Mouse (Mus musculus) cortical plate, adult 2 months (tissue): Measurements from ENCODE around the gene Cdc37l1. TPM values are rescaled to one million over a fixed set of nuclear protein-coding genes. Genes with fewer than 3 reads are reported as not detected.

ENCODE experiments used
- H3K27ac ChIP-seq: fragments of 200-500 bp; 2 replicates; pipeline ENCODE4 v1.5.1; 2012; ENCODE audit warnings: low read length, control low read depth, inconsistent platforms; ENCODE audit not compliant: insufficient read depth
- H3K4me1 ChIP-seq: fragments of 200-500 bp; 2 replicates; pipeline ENCODE4 v1.6.1; 2011; ENCODE audit warnings: low read length; ENCODE audit not compliant: control insufficient read depth, insufficient read depth
- H3K4me3 ChIP-seq: fragments of 200-500 bp; 2 replicates; pipeline ENCODE4 v1.5.1; 2011; ENCODE audit warnings: mild to moderate bottlenecking, low read length, control low read depth; ENCODE audit not compliant: insufficient read depth
- CTCF ChIP-seq: fragments of 200-500 bp; IDR thresholded peaks from 2 replicates; pipeline ENCODE4 v1.5.1; 2011; ENCODE audit warnings: mild to moderate bottlenecking, control low read depth, low read length; ENCODE audit not compliant: insufficient read depth; ENCODE audit errors: extremely low read depth
- POLR2A ChIP-seq: fragments of 200-500 bp; IDR thresholded peaks from 2 replicates; pipeline ENCODE4 v1.6.1; 2011; ENCODE audit warnings: mild to moderate bottlenecking, low read length, control low read depth; ENCODE audit not compliant: insufficient read depth; ENCODE audit errors: extremely low read depth
- polyA plus RNA-seq: library from polyadenylated mRNA; depleted of rRNA; stranded (reverse); fragments of >200 nt; gene quantifications from 2 replicates; pipeline ENCODE4 v1.2.3, GENCODE M21; 2012; rRNA removed

The Cdc37l1 gene
- 68.7 and 71.2 TPM in 2 replicates for polyA plus RNA-seq

GRCm38 (mm10) chr19:28990194-28990589 lies at the start of gene Cdc37l1:
Cdc37l1 (plus strand) TSS chr19:28990352.
- peak; percentile 75 for TF ChIP-seq POLR2A
- TF ChIP-seq CTCF, result no peak
- peaks cover 2% of the 10 kb centered on the region; the same call in 1 of the 2 replicates for H3K4me1 ChIP-seq
- H3K27ac ChIP-seq, result peak within 1 kb of the TSS; percentile 89
- H3K4me3 ChIP-seq, result peak within 1 kb of the TSS; percentile 91

GRCm38 (mm10) chr19:28941271-28941670 lies 48.9 kb upstream of the Cdc37l1 start:
- H3K4me3 ChIP-seq, result no peak overlapping the region
- no peak for TF ChIP-seq POLR2A
- H3K4me1 ChIP-seq, result no peaks in the 10 kb centered on the region
- H3K27ac ChIP-seq, result no peak overlapping the region

GRCm38 (mm10) chr19:28946782-28947181 lies 43.4 kb upstream of the Cdc37l1 start:
- peaks cover 2% of the 10 kb centered on the region; the same call in 1 of the 2 replicates for H3K4me1 ChIP-seq
- TF ChIP-seq POLR2A (no peak), CTCF (no peak)
- H3K27ac ChIP-seq, result no peak overlapping the region
- no peak overlapping the region for H3K4me3 ChIP-seq

- TF ChIP-seq CTCF, result no peak
- no peak for TF ChIP-seq POLR2A
- H3K4me3 ChIP-seq, result no peak overlapping the region
- H3K4me1 ChIP-seq, result peaks cover 2% of the 10 kb centered on the region; the same call in 1 of the 2 replicates
- no peak overlapping the region for H3K27ac ChIP-seq
Observed at GRCm38 (mm10) chr19:28947311-28947710, 42.8 kb upstream of the Cdc37l1 start.

- H3K4me1 ChIP-seq, result peaks cover 2% of the 10 kb centered on the region; the same call in 1 of the 2 replicates
- no peak overlapping the region for H3K4me3 ChIP-seq
- TF ChIP-seq CTCF (no peak), POLR2A (no peak)
- no peak overlapping the region for H3K27ac ChIP-seq
Observed at GRCm38 (mm10) chr19:28951251-28951650, 38.9 kb upstream of the Cdc37l1 start.

- Histone ChIP-seq H3K4me1 (peaks cover 8% of the 10 kb centered on the region), H3K27ac (peak overlapping the region; percentile 99; the same call in 1 of the 2 replicates), H3K4me3 (peak overlapping the region; percentile 99; the same call in 1 of the 2 replicates)
- no peak for TF ChIP-seq CTCF
- TF ChIP-seq POLR2A, result no peak
Observed at GRCm38 (mm10) chr19:28963113-28963512, 27.0 kb upstream of the Cdc37l1 start.

- no peak for TF ChIP-seq CTCF
- no peak for TF ChIP-seq POLR2A
- Histone ChIP-seq H3K4me3 (peak overlapping the region; percentile 99), H3K4me1 (peaks cover 8% of the 10 kb centered on the region), H3K27ac (peak overlapping the region; percentile 99)
Observed at GRCm38 (mm10) chr19:28963513-28963841, 26.7 kb upstream of the Cdc37l1 start.

- no peak for TF ChIP-seq POLR2A
- TF ChIP-seq CTCF, result 0 out of 2 replicates have a peak, but pooled peaks have one; percentile 11
- Histone ChIP-seq H3K4me3 (peak within 1 kb of the TSS; percentile 99), H3K27ac (peak within 1 kb of the TSS; percentile 99), H3K4me1 (peaks cover 8% of the 10 kb centered on the region)
Observed at GRCm38 (mm10) chr19:28963842-28964551, 26.2 kb upstream of the Cdc37l1 start, which contains the start of gene Plpp6. Plpp6 (plus strand) TSS chr19:28963953.

GRCm38 (mm10) chr19:28964552-28964903 lies 25.6 kb upstream of the Cdc37l1 start:
- Histone ChIP-seq H3K4me3 (peak overlapping the region; percentile 99), H3K4me1 (peaks cover 8% of the 10 kb centered on the region), H3K27ac (peak overlapping the region; percentile 99)
- no peak for TF ChIP-seq CTCF
- no peak for TF ChIP-seq POLR2A

- H3K4me3 ChIP-seq, result peak within 1 kb of the TSS; percentile 9
- H3K4me1 ChIP-seq, result peaks cover 8% of the 10 kb centered on the region
- no peak for TF ChIP-seq POLR2A
- H3K27ac ChIP-seq, result no peak within 1 kb of the TSS
Observed at GRCm38 (mm10) chr19:28967652-28968051, 22.5 kb upstream of the Cdc37l1 start, which contains the start of gene 4430402I18Rik. 4430402I18Rik (minus strand) TSS chr19:28967800.
